Mouse (Mus musculus) CH12.LX (cell line): ENCODE measurements around the gene Rras2.

Source experiments
- CTCF ChIP-seq, 2 experiments: IDR thresholded peaks in 1 of 2; conservative IDR thresholded peaks in 1 of 2; 2 replicates each; pipeline ENCODE4 v1.5.1; 2011 to 2012; ENCODE audit warnings: low read depth in 2 of 2, low read length in 2 of 2, improper control_type of control experiment in 1 of 2, inconsistent platforms in 1 of 2, mild to moderate bottlenecking in 1 of 2, moderate library complexity in 1 of 2
- EP300 ChIP-seq: IDR thresholded peaks from 2 replicates; pipeline ENCODE4 v1.6.1; 2011; ENCODE audit warnings: low read length, improper control_type of control experiment
- POLR2A ChIP-seq: IDR thresholded peaks from 2 replicates; pipeline ENCODE4 v1.6.1; 2011; ENCODE audit warnings: low read depth, mild to moderate bottlenecking, improper control_type of control experiment, low read length
- USF1 ChIP-seq: IDR thresholded peaks from 2 replicates; pipeline ENCODE4 v1.6.1; 2014; ENCODE audit warnings: low read depth, mild to moderate bottlenecking, inconsistent platforms, low read length, improper control_type of control experiment

DNA sequence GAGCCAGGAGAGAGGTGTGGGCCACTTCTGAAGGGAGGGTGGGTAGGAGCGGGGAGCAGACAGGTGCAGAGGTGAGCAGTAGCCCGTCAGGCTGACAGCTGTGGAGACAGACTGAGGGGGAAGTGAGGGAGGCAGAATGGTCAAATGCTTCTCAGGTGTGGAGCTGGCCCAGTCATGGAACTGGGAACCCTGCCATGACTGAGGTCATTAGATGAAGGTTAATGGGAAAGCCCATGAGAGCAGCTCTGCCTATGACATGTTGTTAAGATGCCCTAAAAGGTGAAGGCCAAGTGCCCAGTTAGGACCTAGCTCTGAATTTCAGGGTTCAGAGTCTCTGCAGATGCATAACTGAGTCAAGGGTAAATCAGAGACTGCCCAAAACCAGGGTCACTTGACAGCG, 98.7 kb downstream of the Rras2 start:
- no peak for TF ChIP-seq USF1
- TF ChIP-seq POLR2A = no peak
- no peak for TF ChIP-seq EP300
- TF ChIP-seq CTCF (conservative IDR thresholded peaks at IDR 0.05 in 1 of 2, IDR thresholded peaks at IDR 0.05 in 1 of 2; ENCODE audit: low read depth in 2 of 2, low read length in 2 of 2) = no peak
